Mouse (Mus musculus) right cerebral cortex, adult 2 months (tissue): ENCODE measurements around the gene Bst1.

Experiments used
- DNase-seq, 2 experiments: peaks; one replicate each; pipeline ENCODE4 v3.0.0; 2021 to 2022; ENCODE audit warnings: low spot score in 2 of 2

Bst1 gene

DNA sequence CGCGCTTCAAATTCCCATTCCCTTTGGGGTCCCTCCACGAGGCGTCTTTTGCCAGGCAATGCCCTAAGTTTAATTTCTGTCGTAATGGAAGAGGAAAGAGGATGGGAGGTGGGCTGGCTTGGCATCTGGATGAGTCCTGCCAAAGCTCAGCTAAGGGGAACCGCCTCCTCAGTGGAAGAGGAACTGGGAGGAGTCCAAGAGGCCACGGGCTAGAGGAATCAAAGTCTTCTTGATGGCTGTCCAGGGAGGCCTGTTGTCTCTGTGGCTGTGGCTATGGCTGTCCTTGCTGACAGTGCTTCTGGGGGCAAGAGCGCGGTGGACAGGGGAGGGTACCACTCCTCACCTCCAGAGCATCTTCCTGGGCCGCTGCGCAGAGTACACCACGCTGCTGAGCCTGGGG is at the start of gene Bst1:
TSS of gene Bst1 (plus strand) at position 191 of the 400 bp plus-strand sequence.
- no peak for DNase-seq

DNA sequence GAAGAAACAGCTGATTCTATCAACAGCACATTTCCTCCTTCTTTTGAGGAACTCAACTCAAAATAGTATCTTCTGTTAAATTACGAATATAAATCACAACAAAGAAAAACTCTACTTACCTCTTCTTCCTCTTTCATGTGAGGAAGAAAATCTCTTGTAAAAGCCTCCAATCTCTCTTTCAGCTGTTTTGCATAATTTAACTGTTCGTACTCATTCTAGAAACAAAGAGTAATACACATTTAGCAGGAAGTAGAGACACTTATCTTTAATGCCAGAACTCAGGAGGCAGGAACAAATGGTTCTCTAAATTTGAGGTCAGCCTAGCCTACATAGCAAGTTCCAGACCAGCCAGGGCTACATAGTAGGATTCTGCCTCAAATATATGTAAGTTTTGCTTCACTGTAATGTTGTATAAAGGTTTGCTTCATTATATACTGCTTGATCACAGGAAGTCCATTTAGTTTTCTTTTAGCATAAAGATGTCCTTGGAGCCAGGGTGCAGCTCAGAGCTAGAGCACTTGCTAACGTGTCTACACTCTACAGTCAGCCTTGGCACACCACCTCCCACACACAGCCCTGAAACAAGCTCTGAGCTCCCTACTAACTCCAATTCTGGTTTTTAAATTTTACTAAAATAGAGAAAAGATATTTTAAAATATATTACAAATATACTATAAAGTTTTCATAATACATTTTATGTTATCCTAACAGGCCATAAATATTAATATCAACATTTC is 47.9 kb upstream of the Bst1 start:
- DNase-seq, result peak; percentile 17 to 27

DNA sequence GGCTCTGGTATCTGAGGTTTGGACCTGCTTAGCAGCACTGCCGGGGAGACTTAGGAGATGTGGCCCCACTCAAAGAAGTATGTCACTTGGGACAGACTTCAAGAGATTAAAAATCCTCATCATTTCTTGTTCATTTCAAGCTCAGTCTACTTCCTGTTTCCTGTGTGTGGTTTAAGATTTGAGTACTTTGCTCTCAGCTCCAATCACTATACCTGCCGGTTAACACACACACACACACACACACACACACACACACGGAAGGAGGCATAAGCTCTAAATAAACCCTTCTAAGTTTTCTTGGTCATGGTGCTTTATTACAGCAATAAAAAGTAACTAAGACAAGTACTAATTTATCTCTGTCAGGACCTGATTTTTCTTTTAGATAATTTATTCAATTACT is 47.1 kb upstream of the Bst1 start:
- no peak for DNase-seq

DNA sequence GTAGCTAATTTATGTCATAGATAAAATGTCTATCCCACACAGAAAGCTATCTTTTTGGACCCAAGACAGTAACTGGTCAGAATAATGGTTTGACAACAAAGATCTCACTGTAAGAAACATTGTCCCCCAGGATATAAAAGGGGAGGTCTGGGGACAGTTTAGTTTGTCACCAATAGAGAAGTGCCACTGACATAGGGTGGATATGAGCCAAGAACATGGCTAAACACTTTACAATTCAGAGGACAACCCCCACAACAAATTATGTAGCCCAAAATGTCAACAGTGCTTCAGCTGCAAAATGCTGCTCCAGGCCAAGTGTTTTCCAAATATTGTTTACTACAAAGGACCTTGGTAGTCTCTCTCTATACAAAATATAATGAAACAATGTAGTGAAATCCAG is 42.3 kb upstream of the Bst1 start:
- no peak for DNase-seq

DNA sequence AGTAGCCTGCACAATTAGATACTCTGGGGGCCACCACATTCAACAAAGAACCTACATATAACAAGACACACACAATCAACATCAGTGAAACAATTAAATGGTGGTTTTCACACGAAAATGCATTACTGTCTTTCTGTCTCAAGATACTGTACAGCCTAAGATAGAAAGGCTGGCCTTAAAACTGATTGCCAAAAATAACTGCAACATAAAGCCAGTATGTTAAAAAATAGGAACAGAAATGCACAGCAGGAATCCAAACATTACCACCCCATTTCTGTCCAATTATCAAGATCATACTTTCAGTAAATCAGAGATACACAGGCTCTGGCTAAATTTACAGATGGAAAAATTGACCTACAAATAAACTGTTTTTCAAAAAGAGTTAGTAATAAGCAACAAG is 41.7 kb upstream of the Bst1 start:
- no peak for DNase-seq

DNA sequence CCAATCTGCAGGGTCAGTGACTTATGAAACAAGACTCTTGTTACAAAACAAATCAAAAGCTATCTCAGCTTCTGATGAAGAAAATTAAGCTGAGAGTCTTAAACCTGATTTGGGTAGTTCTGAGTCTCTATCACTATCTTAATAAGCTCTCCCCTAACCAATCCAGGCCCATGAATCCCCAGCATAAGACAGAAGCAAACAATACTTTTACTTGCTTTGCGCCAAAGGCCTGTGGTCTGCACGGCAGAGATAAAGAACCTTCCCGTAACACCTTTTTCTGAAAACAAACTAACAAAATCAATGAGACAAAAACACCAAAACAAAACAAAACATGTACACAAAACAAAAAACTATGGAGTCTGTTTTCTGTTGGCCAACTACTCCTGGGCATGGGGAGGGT is 40.1 kb upstream of the Bst1 start:
- DNase-seq, result no peak

DNA sequence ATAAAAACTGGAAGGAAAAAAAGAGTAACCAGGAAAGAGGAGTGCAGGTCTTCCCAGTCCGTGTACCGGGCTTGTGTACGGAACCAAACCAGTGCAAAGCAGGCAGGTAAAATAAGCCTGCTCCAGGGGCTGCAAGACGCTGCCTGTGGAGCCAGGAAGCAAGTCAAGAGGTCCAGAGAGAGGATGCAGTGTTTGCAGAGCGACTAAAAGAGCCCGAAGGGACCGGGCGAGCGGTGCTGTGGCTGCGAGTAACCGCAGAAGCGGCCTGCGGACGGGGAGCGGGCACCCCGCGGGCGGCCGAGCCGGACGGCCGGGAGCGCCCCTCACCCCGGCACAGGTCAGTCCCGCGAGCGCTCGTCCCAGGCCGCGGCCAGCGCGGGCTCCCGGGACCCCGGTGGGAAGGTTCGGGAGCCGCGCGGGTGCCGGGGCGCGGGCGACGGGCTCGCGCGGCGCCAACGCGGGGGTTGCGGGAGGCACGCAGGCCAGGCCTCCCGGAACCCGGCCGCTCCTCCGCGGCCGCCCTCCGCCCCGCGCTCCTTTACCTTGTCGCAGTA is 37.2 kb upstream of the Bst1 start:
- peak; percentile 17 to 39 for DNase-seq

DNA sequence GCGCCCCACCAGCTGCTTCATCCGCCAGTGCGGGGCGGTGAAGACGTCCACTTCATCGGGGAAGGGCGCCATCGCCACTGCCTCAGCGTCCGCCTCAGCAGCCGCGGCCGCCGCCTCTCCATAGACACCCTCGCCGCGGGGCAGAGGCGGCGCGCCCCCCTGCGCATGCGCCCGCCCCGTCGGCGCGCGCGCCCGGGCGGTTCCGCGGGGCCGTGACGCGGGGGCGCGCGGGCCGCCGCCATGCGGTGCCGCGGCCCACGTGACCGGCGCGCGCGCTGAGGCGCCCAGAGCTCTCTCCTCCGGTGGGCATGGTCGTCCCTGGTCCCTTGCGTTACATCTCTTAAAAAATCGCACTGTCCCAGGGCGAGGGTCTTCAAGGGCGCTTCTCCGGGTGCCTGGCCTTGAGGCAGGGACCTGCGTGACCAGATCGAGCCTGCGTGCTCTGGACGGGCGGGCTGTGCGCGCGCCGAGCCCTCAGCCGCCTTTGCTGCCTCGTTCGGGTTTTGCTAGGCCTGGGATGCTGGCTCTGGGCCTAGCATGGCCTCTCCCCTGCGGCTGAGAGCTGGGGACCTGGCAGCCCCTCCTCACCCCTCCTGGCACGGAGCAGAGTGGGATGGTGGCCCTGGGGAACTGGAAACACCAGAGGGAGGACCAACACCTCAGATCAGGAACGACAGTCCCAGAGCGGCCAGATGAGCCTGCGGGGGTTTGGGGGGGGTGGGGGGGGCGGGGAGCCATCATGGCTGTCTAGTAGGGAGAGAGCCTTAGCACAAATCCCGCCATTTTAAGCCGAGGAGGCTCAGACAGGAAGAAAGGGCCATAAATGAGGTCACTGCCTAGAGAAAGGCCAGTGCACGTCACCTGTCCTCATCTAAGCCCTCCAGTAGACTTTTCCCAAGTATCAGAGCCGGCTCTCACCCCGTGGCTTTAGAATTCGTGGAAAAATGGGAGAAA is 36.4 kb upstream of the Bst1 start:
- peak; percentile 69 to 79 for DNase-seq

DNA sequence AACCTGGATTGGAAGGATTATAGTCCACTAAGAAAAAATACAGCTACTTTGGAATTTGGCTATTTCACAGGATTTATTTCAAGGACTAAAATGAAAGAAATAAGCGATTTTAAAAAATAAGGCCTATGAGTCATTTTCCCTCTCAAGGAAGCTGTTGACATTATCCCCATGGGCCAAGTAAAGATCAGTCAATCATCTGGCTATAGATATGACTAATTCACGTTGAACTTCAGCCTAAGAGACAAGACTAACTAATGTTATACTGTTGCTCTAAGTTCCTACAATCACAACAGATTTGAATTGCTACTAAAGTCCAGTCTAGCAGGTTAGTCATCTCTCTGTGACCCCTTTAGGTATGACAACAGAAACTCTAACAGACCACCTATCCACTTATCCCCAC is 34.7 kb upstream of the Bst1 start:
- no peak for DNase-seq

DNA sequence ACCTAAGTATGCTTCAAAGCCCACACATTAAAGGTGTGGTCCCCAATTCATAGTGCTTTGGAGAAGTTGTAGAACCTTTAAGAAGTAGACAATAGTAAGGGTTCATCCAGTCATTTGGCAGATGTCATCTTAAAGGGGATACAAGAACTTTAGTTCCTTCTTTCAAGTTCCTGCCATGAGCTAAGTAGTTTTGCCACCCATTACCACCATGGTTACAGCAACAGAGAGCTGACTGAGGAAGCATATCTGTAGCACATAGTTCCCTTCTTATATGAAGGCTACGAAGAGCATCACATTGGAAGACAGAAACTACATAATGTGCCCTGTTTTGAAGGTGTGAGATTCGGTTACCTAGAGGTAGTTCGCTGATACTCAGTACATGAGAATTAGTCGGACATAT is 32.1 kb upstream of the Bst1 start:
- DNase-seq, result no peak

DNA sequence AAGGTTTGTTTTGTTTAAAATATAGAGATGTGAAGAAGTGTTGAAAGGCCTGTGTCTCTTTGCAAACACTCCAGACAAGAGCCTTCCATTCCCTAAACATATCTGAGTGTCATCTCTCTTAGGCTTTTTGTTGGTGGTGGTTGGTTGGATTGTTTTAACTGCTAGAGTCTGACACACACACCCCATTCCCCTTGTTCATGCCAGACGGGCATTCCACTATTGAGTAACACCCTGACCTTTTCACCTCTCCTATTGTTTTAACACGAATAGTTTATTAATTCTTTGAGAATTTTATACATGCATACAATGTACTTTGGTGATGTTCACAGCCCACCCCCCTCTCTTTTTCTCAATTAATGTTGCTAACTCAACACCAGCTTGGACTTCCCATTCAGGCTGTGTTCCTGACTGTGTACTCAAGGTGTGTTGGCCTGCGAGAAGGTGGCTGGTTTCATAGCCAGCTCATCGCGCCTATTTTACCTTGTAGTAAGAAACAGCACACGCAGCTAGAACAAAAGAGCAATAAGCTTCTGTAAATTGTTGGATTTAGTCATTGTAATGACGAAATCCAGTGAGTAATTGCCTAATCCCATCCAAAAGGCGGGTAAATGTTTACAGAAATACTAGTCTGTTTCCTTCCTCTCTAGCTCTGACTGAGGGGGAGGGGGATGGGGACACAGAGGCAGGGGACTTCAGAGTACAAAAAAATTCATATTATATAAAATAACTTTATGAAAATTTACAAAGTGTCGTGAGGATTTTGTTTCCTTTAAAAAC is 30.5 kb upstream of the Bst1 start:
- no peak for DNase-seq

DNA sequence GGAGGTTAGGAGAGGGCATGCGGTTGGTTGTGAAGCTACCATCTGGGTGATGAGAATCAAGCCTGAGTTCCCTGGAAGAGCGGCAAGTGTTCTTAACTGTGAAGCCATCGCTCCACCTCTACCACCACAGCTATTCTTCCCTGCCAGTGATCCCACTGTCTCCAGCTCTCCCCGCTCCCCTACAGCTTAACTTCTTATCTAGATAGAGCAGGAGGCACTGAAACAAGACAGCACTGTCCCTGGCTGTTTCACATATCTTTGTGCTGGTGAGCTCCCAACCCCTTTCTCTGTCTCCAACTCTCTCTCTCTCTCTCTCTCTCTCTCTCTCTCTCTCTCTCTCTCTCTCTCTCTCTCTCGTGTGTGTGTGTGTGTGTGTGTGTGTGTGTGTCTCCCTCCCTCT is 26.3 kb upstream of the Bst1 start:
- DNase-seq, result no peak

DNA sequence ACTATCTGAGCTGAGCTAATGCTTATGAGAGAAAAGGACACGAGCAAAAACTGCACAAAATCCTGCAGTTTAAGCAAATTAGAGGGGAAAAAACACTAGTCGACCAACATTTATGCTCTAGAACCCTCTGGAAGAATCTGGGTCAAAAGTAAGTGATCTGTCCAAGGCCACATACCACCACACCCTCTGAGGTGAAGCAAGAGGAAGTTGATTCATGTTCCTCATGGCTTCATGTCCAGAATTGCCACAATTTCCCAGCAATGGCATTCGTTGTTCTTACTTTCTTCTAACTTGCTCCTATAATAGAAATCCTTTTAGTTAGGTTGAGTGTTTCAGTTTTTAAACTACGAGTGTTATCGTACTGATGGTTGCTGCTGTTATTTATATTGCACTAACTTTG is 19.2 kb upstream of the Bst1 start:
- no peak for DNase-seq

DNA sequence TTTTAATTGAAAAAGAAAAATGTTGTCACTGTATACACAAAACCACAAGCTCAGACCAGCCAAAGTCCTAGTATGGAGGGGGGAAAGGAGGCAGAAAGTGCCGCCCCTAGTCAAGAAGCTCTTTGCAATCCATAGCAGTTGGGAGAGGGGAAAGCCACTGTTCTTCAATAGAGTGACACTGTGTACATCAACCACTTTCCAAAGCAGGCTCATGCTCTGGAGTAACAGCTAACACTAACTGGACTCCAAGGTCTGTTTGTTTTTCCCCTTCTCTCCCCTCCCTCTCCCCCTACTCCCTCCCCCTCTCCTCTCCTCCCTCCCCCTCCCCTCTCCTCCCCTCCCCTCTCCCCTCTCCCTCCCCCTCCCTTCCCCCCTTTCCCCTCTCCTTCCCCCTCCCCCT is 18.0 kb upstream of the Bst1 start:
- DNase-seq, result no peak

DNA sequence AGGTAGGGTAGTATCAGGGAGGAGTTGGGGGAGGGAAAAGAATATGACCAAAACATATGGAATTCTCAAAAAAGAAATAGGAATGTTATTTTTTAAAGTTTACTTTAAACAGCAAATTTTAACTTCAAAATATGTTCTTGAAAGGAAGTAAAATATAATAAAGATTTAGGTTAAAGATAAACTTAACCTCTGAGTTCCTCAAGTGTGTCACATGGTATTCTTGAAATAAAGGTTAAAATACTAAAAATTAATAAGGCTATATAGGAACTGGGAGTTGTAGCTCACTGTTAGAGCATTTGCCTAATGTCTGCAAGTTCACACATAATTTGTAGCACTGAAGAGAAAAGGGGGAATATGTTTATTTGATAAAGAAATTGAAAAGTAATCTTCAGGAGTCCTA is 17.4 kb upstream of the Bst1 start:
- DNase-seq, result no peak

DNA sequence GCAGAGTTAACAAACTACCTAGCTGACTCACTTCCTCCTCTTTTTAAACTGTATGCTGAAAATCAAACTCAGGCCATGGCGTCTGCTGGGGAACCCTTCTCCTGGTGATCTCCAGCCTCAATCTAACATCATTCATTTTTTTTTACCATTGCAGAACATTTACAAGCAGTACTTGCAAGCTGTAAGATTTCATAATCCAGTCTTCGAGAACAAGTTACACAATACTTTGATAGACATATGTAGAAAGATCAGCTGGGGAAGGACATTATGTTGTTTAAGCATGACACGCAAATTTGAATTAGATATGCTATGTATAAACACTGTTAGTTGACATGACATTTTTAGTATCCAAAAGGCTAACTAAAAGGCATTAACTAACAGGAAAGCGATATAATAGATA is 16.9 kb upstream of the Bst1 start:
- DNase-seq, result no peak

DNA sequence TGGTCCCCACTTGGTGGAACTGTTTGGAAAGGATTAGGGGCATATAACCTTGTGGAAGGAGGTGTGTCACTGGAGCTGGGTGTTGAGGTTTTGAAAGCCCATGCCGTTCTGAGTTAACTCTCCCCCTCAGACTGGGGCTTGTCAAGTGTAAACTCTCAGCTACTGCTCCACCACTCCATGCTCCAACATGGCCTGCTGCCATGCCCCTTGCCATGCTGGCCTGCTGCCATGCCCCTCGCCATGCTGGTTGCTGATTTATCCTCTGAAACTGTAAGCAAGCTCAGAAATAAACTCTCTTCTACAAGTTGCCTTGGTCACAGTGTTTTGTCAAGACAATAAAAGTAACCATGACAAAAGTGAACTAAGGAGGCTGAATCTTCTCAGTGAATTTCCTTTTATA is 13.3 kb upstream of the Bst1 start:
- no peak for DNase-seq

DNA sequence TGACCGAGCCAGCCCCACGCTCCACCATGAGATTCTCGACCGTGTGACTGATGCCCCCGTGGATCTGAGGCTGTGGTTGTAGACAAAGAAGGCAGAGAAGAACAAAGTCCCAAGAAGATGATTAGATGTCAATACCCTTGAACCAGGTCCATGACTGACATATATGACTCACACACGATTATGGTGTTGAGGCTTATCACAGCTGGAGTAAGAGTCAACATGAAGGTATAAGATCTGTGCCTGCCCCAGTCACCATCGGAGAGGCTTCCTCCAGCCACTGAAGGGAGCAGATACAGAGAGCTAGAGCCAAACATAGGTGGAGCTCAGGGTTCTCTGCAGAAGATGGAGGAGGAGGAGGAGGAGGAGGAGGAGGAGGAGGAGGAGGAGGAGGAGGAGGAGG is 12.3 kb upstream of the Bst1 start:
- DNase-seq, result no peak

DNA sequence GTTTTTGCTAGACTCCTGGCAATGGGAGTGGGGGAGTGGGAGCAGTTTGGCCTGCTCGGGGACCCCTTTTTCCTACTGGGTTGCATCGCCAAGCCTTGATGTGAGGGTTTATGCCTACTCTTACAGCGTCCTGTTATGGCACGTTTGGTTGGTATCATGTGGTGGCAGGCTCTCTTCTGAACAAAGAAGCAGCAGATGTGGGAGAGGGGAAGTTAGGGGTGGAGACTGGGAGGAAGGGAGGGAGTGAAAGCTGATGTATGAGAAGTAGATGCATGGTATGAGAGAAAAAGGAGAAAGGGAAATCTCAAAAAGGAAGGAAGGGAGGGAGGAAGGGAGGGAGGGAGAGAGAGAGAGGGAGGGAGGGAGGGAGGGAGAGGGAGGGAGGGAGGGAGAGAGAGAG is 11.8 kb upstream of the Bst1 start:
- no peak for DNase-seq

DNA sequence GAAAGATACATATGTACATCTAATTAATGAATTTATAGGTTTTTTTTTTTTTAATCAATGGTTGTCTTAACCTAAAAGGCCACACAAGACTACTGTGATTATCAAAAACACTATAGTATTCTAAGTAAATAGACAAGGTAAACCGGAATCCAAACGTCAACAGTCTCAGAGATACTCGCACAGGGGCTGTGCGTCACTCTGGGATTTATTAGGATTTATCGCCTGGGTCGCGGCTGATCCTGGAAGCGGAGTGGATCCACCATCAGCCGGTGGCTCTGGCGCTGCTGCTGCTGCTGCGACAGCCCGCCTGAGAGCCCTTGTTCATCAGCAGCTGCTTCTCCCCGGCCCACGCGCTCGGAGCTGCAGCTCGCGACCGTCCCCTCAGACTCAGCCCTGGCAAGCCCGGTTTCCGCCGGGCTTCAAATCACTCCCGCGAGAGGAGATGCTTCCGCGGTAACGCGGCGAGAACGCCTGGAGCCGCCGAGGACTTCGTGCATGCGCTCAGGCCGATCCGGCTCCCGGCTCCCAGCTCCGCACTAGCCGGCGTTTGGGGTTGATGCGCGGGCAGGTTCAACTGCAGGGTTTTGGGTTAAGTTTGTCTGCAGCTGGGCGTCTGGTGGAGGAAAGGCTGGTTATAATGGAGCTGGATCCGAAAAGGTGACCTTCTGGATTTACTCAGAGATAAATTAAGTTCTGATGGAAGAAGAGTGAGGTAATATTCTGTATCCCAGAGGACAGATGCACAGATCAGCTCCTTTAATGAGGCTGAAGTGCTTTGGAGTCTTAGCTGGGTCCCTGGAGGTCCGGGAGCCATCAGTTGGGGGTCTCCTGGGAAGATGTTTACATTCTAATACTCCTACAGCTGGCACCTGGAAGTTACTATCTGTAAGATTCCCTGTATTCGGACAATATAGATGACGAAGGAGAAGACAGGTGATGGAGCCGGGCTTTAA is 10.7 kb upstream of the Bst1 start:
- DNase-seq, result peak; percentile 86
